Mouse (Mus musculus) telencephalon, adult 2 months (tissue): Measurements from ENCODE around the gene Pfn1.
A peak's percentile ranks its signal among the peaks of the same experiment; 100 is the strongest.

Experiments used
- DNase-seq: peaks from one replicate; pipeline ENCODE4 v3.0.0-alpha.2; 2011; ENCODE audit warnings: low read depth, low spot score

The Pfn1 gene

DNA sequence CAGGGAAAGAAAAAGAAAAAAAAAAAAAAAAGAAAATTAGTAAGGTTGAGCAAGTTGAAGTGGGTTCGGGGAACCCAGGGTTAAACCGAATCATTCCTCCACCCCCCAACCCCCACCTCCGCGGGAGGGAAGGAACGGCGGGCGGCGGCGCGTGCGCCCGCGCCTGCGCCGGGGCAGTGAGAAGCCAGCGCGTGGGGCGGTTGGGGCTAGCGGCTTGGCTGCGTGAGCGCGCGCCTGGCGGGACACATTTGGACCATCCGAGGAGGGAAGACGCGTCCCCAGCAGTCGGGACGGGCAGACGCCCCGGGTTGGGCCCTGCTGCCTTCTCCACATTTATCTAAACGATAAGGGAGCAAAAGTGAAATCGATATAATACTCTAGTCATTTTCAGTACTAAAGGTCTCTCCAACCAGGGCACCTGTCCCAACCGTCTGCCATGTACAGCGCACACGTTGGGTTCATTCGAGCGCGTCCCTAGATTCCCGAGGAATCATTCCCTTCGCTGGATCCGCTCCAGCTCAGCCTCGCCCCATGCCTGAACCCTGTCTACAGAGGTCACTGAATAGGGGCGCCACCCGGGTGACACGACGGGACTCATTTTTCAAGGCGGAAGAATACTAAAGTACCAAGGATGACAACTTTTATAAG lies 603 bp upstream of the Pfn1 start:
- DNase-seq: peak; percentile 55

DNA sequence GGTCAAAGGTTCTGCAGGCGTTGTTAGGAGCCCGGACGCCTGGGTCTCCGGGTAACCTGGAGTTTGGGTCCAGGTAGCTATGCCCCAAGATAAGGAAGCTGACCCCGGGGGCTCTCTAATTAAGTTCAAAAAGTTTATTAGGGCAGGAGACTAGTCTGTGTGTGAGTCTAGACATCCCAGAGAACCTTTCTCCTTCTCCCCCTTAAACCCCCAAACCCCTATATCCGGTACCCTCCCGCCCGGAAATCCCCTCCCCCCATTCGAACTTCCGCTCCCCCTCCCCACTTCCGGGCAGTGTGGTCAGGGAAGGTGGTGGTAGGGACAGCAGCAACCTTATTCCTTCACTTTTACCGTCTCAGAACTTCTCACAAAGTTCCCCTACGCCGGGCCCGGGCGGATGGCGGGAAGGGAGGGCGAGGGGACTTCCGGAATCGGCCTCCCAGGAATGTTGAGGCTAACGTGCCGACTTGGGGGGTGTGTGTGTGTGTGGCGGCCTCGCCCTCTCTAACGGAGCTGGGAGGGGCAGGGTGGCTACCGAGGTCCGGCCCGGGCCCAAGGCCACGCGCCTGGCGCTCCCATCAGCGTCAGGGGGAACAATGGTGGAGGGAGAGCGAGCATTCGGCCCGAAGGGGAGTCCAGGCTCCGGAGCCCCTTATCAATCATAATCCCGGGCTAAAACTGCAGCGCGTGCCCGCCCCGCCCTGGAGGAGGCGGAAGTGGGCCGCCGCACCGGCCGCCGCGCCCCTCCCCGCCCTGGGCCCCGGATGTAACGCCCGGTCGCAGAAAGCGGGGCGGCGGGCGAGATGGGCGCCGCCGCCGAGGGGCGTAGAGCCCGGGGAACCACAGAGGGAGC lies 873 bp downstream of the Pfn1 start:
- no peak for DNase-seq

DNA sequence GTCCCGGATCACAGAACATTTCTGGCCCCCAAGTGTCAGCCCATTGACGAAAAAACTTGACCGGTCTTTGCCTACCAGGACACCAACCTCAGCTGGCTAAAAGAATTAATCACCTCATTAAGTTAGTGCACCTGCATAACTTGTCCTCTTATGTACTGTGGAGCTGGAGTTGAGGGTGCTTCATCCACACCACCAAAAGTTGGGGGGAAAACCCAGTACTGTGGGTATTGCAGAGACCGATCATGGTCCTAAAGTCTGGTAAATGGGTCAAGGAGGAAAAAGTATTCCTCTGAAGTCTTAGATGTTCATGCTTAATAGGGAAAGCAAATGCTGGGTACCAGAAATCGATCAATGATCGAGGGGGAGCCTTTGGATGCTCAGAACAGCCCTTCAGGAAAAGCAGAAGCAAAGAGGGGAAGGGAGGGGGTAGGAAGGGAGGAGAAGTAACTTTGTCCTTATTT lies 1.5 kb downstream of the Pfn1 start:
- DNase-seq: no peak

DNA sequence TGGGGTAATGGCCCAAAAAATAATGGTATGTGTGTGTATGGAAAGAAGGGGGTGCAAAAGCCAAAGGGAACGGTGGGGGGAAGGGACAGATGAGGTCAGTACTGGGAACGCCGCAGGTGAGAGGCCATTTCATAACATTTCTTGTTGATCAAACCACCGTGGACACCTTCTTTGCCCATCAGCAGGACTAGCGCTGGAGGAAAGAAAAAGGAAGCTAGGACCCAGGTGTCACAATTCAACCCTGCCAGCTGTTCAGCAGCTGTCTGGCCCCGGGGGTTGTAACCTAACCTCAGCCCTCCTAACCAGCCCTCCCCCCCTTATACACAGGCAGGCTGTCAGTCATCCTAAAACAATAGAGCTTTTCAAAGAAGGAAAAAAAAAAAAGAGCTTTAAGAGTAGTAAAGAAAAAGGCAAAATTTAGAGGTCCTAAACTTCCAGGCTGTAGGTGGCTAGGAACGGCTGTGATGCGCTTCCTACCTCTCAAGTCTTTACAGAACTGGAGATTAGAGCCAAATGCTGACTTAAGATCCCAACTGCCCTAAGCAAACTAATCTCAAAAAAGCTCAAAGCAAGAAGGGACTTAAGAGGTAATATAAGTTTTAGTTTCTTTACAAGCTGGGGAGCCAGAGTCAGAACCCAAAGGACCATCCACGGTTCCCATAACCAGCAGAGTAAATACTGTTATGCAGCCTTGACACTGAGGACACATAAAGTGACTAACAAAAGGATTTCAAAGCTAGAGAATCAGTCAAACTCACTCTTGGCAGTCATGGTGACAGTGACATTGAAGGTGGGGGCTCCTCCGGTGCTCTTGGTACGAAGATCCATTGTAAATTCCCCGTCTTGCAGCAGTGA lies 2.2 kb downstream of the Pfn1 start:
- no peak for DNase-seq

DNA sequence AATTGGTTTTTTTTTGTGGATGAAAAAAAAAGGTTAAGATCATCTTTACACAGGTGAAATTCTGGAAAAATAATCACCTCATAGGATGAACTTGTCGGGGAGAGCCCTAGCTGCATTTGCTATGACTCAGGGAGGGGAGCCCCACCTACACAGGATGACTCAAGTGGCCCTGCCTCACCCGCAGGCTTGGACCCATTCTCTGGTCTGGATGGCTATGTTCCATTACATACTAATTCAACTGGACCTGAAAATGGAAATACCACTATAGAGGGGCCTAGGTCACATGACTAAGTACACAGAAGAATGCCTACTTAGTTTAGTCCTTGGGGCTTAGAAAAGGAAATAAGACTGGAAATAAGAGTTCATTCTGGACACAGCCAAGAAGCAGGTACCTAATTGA lies 3.1 kb downstream of the Pfn1 start:
- DNase-seq: no peak

DNA sequence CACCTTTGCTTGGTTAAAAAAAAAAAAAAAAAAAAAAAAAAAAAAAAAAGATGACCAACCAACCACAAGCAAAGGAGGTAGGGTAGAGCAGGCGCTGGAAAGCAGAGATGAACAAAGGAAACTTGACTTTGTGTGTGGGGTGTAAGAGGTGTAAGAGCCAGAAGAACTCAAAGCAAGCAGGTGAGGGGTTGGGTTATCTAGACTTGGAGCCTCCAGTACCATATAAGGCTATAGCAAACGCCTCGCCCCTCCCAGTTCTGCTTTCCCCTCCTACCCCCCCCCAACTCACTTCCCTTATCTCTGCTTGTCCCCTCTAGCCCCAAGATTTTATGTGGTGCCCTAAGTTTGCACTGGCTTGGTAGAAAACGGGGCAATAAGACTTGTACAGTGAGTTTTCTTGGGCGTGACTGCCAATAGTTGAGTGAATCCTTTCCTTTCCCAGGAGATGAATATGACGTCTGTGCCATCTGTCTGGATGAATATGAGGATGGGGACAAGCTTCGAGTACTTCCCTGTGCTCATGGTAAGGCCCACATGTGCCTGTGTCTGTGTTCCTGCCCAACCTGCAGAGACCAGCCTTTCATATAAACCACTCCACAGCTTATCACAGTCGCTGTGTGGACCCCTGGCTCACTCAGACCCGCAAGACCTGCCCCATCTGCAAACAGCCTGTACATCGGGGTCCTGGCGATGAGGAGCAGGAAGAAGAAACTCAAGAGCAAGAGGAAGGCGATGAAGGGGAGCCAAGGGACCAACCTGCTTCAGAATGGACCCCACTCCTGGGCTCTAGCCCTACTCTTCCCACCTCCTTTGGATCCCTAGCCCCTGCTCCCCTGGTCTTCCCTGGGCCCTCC lies 3.9 kb downstream of the Pfn1 start:
- DNase-seq: no peak

DNA sequence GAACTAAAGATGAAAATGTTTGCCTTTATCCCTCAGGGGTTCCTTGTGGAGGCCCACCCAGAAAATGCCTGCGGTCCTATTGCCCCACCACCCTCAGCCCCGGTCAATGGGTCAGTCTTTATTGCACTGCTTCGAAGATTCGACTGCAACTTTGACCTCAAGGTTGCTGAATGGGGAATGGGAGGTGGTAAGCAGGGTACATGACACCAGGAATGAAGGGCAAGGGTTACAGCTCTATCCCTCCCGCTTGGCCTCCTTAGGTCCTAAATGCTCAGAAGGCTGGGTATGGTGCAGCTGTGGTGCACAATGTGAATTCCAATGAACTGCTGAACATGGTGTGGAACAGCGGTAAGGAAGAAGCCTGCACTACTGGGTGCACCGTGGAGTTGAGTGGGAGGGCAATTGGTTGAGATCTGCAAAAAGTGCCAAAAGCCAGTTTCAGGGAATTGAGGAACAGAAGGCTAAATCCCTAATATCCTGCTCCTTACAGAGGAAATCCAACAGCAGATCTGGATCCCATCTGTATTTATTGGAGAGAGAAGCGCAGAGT lies 5.2 kb downstream of the Pfn1 start:
- DNase-seq: no peak

DNA sequence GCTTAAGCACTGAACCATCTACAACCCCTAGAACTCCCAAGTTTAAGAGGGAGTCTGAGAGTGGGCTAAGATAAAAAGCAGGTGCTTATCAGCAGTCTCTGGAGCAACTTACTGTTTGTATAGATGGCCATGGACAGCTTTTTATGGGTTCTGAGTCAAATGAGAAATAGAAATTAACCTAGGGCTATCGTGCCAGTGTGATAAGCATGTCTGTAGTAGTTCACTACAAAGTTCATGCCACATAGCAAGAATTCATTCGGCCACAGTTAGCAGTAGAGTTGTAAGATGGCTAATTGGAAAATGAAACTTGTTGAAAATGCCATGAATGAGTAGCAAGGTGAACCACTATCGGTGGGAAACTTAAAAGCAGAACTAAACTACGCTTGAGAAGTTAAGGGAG lies 5.9 kb downstream of the Pfn1 start:
- DNase-seq: no peak

DNA sequence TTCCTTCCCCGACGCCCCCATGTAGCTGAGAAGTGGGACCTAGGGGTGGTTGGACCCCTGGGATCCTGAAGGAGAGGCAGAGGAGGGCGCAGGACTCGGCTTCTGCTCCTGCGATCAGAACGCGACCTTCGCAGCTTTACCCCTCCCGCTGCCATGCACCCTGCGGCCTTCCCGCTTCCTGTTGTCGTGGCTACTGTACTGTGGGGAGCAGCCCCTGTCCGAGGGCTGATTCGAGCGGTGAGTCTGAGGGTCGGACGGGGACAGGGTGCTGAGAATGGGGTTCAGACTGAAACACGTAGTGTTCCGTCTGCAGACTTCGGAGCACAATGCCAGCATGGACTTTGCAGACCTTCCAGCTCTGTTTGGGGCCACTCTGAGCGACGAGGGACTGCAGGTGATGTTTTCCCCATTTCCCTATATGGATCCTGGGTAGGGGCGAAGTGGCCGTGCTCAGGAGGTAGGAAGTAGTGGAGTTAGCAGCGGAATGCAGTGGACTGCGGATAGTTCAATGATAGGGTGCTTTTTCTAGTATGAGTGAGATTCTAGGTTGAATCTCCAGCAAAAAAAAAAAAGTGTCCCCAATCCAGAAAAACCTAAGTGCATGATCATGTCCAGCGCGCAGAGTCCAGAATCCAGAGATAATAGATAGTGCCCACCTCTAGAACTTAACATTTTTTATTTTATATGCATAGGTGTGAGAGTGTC lies 6.6 kb downstream of the Pfn1 start:
- DNase-seq: no peak

DNA sequence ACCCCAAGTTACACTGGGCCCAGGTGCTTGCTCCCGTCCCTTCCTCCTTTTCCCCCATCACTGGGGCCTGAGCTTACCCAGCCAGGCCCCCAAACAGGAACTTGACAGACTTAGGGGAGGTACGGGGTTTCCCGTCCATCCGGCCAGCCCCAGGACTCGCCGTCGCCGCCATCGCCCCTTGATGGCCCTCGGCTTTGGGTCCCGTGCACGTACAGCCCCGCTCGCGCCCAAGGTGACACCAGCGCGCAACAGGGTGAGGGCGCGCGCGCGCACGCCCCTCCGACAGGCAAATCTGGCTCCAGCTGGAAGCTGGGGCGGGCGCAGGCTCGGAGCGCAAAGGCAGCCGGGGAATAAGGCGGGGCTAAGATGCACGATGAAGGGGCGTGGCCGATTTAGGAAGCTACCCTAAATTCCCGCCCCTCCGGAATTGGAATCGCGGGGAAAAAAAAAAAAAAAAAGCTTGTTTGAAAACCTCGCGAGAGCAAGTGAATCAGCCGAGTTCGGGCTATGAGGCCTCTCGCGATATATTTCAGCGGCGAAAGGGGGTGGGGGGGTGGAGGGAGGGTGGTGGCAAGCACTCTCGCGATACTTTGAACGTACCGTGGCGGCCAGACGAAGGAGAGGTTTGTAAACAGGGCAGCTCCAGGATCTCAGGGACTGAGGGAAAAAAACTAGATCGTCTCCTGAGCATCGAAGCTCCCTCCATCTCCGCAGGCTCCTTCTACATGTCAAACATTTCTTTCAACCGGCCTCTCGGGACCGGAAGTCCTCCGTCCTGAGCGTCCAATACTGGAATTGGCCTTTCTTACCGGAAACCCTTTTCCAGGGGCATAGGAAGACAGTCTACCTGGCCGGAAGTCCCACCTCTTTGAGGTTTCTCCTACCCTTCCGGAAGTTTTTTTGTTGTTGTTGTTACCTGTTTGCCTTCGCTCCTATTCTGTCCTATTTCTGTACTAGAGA lies 7.5 kb downstream of the Pfn1 start, which contains the start of the genes Rnf167 and Slc25a11:
Rnf167 (plus strand) TSS at position 545 of the 960 bp plus-strand sequence.
Slc25a11 (minus strand) TSS at position 789 of the 960 bp plus-strand sequence.
- peak; percentile 99 for DNase-seq

DNA sequence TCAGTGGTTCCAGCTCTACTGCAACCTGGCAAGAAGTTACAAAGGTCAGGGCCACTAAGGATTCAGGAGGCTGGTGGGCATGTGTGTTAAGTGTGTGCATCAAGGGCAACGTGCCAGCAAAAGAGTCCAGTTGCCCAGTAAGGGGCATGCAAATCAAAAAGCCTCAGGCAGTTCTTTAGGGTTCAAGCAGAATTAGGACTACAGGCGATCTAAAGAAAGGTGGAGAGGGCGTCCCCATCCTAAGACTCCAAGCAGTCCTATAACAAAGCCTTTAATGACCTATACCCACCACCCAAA lies 8.2 kb downstream of the Pfn1 start:
- no peak for DNase-seq

DNA sequence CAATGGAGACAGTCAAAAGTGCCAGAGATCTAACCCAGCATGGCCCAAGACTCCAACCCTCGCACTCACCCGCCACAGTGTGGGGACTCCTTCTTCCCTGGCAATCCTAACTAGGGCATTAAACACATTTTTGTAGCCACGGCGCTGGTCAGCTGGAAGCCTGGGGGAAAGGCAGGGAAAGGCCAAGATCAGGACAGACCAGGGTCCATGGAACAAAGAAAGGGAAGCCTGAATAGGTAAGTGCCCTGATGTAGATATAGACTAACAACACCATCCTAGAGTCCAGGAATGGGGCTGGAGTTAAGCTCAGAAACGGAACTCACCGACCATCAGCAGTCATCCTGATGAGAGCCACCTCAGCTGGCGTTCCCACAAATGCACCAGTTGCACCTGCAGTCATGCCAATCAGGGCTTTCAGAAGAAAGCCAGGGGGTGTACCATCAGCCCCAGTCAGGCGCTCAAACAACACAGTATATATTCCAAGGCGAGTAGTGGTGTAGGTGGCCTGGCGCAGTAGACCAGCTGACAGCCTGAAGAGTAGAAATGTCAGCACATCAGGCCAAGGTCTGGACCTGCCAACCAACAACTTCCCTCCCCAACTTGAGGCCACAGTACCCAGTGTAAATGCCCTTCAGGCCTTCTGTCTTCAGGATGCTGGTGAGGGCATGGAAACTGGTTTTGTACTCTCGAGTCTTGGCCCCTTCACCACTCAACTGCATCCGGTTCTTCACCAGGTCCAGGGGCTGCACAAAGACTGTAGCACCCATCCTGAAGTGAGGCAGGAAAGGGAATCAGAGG lies 8.8 kb downstream of the Pfn1 start:
- DNase-seq: no peak

DNA sequence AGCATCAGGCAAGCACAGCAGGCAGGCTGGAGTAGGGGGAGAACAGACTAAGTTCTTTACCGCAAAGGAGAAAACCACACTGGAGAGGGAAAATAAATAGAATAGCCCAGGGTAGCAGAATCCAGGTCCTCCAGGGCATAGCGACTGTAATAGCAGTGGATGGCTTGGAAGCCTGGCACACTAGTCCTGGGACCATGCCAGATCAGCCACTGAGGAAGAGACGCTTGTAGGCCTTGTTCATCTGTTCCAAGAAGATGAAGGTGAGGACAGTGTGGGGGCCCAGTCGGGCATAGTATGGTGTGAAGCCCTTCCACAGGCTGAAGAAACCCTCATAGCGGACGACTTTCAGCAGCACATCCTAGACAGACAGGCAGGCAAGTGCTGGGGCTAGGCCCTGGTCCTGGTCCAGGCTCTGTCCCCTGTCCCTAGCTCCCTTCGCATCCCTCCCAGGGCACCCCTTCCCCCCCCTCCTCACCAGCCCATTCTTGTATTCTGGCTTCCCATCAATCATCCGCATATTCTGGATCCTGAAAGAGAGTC lies 9.8 kb downstream of the Pfn1 start:
- DNase-seq: no peak

DNA sequence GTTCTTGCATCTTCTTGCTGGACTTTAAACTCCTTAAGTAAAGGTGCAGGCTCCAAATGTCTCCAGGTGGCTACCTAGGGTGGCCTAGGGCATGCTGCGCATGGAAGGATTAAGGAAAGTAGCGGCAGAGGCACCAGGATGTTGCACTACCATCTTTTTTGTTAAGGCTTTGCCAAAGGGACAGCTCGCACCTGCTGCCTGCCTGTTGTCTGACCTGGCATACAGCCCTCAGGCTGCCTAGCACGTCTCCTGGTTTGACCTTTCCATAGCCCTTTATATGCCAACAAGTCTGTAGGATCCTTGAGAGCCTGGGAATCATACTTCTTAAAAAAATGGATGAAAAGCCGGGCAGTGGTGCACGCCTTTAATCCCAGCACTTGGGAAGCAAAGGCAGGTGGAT lies 11.4 kb downstream of the Pfn1 start:
- no peak for DNase-seq

DNA sequence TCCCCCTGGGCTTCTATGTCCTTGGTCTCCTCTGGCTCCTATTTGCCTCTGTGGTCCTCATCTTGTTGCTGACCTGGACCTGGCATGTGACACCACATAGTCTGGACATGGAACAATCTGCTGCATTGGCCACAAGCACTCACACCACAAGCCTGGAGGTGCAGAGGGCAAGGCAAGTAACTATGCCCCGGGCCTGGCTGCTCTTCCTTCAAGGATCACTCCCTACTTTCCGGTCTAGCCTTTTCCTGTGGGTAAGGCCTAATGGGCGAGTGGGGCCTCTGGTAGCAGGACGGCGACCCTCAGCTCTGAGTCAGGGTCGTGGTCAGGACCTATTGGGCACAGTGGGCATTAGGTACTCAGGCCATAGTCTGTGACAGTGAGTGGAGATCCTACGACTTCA lies 13.2 kb downstream of the Pfn1 start:
- no peak for DNase-seq

DNA sequence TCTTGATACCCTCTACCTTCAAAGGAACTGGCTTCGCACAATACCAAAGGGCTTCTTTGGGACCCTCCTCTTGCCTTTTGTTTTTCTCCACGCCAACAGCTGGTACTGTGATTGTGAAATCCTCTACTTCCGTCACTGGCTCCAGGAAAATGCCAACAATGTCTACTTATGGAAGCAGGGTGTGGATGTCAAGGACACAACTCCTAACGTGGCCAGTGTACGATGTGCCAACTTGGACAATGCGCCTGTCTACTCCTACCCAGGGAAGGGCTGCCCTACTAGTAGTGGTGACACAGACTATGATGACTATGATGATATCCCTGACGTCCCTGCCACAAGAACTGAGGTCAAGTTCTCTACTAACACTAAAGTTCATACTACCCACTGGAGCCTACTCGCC lies 14.5 kb downstream of the Pfn1 start:
- DNase-seq: no peak

DNA sequence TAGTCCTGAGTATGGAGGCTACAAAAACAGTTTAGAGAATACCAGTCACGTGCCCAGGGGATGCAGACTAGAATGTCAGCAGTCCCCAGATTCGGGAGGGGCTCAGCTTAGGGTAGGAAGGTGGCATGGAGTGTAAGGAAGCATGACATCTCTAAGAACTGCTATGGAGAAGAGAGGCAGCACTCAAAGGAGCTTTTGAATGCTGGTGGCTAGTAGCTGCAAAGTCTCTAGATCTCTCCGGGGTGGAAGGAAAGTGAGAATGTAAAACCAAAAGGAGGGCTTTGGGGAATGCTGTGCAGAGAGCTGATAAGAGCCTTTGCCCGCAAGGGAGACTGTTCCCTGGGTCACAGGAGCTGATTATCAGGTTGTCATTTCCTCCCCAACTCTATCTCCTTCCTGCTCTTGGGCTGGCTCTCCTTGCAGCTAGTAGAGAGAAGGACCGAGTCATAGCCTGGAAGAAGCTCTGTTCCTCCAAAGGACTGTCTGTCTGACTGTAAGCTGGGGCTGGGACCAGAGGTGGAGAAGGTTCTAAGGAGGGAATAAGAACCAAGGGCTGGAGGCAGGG lies 15.6 kb downstream of the Pfn1 start, which contains the start of gene Gp1ba:
Gp1ba (plus strand) TSS at position 409 of the 565 bp plus-strand sequence.
- DNase-seq: no peak

DNA sequence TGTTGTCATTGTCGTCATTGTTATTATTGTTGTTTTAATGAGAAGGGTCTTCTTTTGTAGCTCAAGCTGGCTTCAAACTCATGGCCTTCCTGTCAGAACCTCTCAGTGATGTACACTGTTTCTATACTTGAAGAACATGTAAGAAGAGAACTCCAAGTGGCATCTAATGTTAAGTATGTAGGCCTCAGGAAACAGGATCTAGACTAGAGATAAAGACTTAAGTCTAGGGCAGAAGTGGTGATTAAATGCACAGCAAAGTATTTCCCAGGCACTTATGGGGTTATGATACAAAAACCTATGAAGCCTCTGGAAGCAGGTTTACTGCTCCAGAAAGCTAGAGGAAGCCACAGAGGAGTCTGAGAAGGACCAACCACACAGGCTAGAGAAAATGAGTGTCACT lies 16.2 kb downstream of the Pfn1 start:
- no peak for DNase-seq
